Mouse (Mus musculus) kidney, postnatal 0 days (tissue): ENCODE results near the gene Batf. TPM values are rescaled to one million over a fixed set of nuclear protein-coding genes. Genes with fewer than 3 reads are reported as not detected.

ENCODE experiments used
- ATAC-seq: fragments of 200-750 bp; cut with Nextera tagmentation; replicated peaks from 2 replicates; pipeline ENCODE4 v1.8.0; 2017; ENCODE audit warnings: low read depth, moderate number of reproducible peaks, moderate TSS enrichment, moderate library complexity; ENCODE audit not compliant: low FRiP score
- DNase-seq: peaks from one replicate; pipeline ENCODE4 v3.0.0-alpha.2; 2016; ENCODE audit warnings: low spot score
- H3K27ac ChIP-seq: fragments of 300-500 bp; sonication (generic); 2 replicates; pipeline ENCODE4 v1.5.1; 2014; ENCODE audit warnings: mild to moderate bottlenecking
- H3K27me3 ChIP-seq: fragments of 300-500 bp; sonication (generic); 2 replicates; pipeline ENCODE4 v1.6.1; 2014; ENCODE audit warnings: low read length, mixed read lengths; ENCODE audit not compliant: insufficient read depth
- H3K36me3 ChIP-seq: fragments of 300-500 bp; sonication (generic); 2 replicates; pipeline ENCODE4 v1.6.1; 2014; ENCODE audit warnings: low read length, mixed read lengths; ENCODE audit not compliant: insufficient read depth
- H3K4me1 ChIP-seq: fragments of 300-500 bp; sonication (generic); replicated peaks from 2 replicates; pipeline ENCODE4 v1.6.1; 2014; ENCODE audit warnings: antibody characterized with exemption, low read length, mixed read lengths; ENCODE audit not compliant: insufficient read depth
- H3K4me2 ChIP-seq: fragments of 300-500 bp; sonication (generic); 2 replicates; pipeline ENCODE4 v1.6.1; 2014; ENCODE audit warnings: mild to moderate bottlenecking, low read length, moderate library complexity, mixed read lengths
- H3K4me3 ChIP-seq: fragments of 300-500 bp; sonication (generic); replicated peaks from 2 replicates; pipeline ENCODE4 v1.5.1; 2014; ENCODE audit warnings: low read depth, low read length
- H3K9ac ChIP-seq: fragments of 300-500 bp; sonication (generic); 2 replicates; pipeline ENCODE4 v1.6.1; 2014; ENCODE audit warnings: low read depth, low read length
- H3K9me3 ChIP-seq: fragments of 300-500 bp; sonication (generic); replicated peaks from 2 replicates; pipeline ENCODE4 v1.6.1; 2016; ENCODE audit warnings: low read length, inconsistent platforms, mixed read lengths
- CTCF ChIP-seq: IDR thresholded peaks from 2 replicates; pipeline ENCODE4 v1.5.1; 2016; ENCODE audit warnings: antibody characterized with exemption, low read depth, mild to moderate bottlenecking, moderate library complexity
- WGBS: fragments of 180-500 bp; shearing (Covaris S2); extraction: QIAGEN DNeasy Blood & Tissue Kit; methylation state at CpG from one replicate; pipeline ENCODE4 v1.1.7; 2014; 5-methylcytosine and 5-hydroxymethylcytosine counted together
- polyA plus RNA-seq: library from polyadenylated mRNA; unstranded; fragments of >200 nt; fragmentation: Nextera tagmentation; extraction: Ambion mirVana; gene quantifications from 2 replicates; pipeline ENCODE4 v1.2.1, GENCODE M21; 2015

The Batf gene
- polyA plus RNA-seq, result 4.0 and 4.3 TPM in 2 replicates

DNA sequence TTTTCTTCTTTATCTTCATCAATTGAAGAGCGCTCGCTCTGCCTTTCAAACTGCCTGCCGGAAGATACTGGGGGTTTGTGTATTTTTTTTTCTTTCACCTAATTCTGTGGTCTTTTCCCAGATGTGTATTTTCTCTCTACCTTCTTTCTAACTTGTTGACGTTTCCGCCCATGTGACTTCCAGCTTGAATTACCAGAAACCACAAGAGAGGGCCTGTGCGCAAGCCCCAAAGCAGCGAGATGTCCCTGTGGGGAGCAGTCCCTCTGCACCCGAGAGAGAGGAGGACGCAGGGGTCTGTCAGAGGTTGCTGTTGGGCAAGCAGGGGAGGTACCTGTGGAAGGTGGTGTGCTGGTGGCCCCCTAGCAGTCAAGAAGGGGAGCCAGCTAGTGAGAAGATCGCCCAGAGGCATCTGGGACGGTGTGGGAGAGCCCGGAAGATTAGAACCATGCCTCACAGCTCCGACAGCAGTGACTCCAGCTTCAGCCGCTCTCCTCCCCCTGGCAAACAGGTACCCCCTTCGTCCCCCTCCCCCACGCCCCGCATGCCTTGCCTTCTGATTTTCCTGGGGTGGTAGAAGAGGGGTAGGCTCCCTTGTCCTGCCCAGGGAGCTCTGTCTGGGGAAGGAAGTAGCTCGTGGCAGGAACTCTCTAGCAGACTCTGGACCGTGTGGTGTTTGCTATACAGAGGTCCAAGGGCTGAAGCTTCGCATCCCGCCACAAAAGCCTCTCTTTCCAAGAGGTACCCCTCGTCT, at the start of gene Batf:
TSS of gene Batf (plus strand) at position 204 of the 751 bp plus-strand sequence.
- Histone ChIP-seq H3K4me3 (peak within 1 kb of the TSS; percentile 14), H3K4me2 (peak within 1 kb of the TSS; percentile 43), H3K27me3 (no peaks in the 10 kb centered on the region), H3K9ac (peak within 1 kb of the TSS; percentile 15; the same call in 1 of the 2 replicates), H3K4me1 (0 out of 2 replicates have a peak, but pooled peaks cover 6% of the 10 kb centered on the region), H3K9me3 (no peaks in the 10 kb centered on the region), H3K36me3 (no peaks in the 10 kb centered on the region), H3K27ac (no peak within 1 kb of the TSS)
- no peak for ATAC-seq
- no peak for TF ChIP-seq CTCF
- 34% methylated on average over 22 of the region's 22 CpGs for WGBS
- DNase-seq, result peak; percentile 39

DNA sequence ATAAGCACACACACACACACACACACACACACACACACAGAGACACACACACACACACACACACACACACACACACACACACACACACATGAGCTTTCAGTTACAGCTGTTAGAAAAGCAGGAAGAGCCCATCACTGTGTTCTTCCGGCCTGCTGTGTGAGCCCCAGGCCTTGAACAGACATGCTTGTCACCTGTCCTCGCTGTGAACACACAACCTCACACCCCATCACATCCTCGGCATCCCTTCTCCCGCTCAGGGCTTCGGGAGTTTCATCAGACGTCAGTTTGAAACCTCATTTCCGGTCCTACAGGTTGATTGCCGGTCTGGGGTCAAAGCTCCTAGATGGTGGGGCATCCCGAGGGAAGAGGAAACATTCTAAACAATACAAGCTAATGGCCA, 48.5 kb upstream of the Batf start:
- TF ChIP-seq CTCF, result no peak
- Histone ChIP-seq H3K36me3 (no peaks in the 10 kb centered on the region), H3K27me3 (no peaks in the 10 kb centered on the region), H3K27ac (no peak overlapping the region), H3K4me1 (0 out of 2 replicates have a peak, but pooled peaks cover 3% of the 10 kb centered on the region), H3K4me3 (no peak overlapping the region), H3K9ac (no peak overlapping the region), H3K9me3 (no peaks in the 10 kb centered on the region), H3K4me2 (no peak overlapping the region)
- ATAC-seq (no peak), DNase-seq (no peak)
- WGBS, result 53% methylated on average over 9 of the region's 9 CpGs

DNA sequence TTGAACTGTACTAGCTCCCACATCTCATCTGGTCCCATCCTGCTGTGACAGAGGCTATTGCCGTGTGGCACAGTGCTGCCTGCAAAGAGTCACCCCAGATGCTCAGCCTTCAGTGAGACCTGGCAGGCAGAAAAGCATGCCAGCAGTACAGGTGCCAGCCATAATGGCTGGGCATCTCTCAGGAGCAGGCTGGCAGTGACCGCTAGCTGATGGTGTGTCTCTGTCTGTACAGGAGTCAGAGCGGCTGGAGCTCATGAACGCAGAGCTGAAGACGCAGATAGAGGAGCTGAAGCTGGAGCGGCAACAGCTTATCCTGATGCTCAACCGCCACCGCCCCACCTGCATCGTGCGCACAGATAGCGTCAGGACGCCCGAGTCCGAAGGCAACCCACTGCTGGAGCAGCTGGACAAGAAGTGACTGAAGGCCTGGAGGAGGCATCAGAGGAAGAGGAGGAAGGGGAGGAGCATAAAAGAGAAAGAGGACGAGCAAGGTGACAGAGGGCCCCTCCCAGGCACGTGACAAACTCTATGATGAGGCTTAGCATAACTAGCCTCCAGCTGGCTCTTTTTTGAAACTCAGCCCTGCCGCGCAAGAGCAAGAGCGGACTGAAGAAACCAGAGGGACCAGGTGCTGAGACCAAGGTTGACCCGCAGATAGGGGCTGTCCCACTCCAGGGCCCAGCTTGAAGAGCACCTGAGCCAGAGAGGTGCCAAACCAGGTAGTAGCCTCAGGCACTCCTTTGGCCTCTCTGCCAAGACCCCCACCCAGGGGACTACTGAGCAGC, 47.7 kb upstream of the Batf start:
- Histone ChIP-seq H3K36me3 (no peaks in the 10 kb centered on the region), H3K27me3 (no peaks in the 10 kb centered on the region), H3K9me3 (no peaks in the 10 kb centered on the region), H3K9ac (no peak overlapping the region), H3K4me2 (no peak overlapping the region), H3K4me1 (0 out of 2 replicates have a peak, but pooled peaks cover 3% of the 10 kb centered on the region), H3K4me3 (no peak overlapping the region), H3K27ac (no peak overlapping the region)
- no peak for DNase-seq
- no peak for ATAC-seq
- TF ChIP-seq CTCF, result no peak
- 82% methylated on average over 20 of the region's 20 CpGs for WGBS

DNA sequence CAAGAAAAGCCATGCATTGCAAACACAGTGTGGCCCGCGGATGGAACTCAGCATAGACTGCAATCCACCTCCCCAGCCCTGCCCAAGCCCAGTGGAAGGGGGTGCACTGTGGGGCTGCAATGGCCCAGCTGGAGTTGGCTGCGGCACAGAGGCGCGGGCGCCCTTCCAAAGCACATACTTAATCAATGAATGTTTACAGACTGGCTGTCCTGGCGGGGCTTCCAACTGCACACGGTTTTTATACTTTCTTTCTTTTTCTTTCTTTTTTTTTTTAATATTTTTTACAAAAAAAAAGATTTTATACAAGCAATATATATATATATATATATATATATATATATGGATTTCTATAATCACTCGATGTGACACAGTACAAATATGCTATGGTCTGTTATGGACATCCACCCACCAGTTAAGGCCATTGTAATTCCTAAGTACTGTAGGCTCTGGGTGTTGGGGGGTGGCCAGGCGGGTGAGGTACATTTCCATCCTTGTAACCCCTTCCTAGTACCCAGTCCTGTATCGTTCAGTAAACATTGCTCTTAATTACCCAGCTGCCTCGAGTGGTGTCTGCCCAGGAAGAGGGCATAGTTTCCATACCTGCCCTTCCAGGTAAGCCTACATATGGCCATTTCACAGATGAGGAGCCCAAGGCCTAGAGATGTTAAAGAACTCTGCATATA, 47.0 kb upstream of the Batf start:
- Histone ChIP-seq H3K9ac (no peak overlapping the region), H3K4me2 (no peak overlapping the region), H3K9me3 (no peaks in the 10 kb centered on the region), H3K36me3 (no peaks in the 10 kb centered on the region), H3K4me3 (no peak overlapping the region), H3K27me3 (no peaks in the 10 kb centered on the region), H3K27ac (no peak overlapping the region), H3K4me1 (0 out of 2 replicates have a peak, but pooled peaks cover 3% of the 10 kb centered on the region)
- no peak for ATAC-seq
- DNase-seq, result no peak
- 71% methylated on average over 12 of the region's 12 CpGs for WGBS
- TF ChIP-seq CTCF, result no peak

DNA sequence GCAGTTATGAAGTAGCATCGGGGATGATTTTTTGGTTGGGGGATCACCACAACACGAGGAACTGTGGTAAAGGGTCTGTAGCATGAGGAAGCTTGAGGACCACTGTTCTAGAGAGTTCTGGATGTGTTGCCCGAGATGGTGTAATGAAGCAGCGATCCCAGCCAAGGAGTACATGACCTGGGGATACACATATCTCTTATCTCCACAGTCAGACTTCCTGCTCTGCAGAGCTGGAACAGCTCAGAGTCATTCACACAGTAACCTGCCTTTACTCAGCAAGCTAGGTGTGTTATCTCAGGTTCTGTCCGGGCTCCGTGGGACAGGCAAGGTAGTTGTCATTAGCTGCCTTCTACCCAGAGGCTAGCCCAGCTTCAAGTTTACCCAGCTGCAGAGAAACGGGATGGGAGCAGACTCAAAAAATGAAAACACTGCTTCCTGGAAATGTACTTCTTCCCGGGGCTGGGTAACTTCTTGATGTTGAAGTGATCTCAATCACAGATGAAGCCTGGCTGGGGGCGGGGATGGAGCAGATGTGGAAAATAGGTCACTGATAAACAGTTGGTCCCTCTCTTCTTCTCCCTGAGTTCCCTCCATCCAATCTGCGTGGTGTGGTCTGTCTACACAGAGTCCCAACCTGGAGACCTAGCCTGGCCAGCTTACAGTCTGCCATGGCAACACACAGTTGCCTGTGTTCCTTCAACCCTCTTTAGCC, 45.5 kb upstream of the Batf start:
- Histone ChIP-seq H3K9me3 (no peaks in the 10 kb centered on the region), H3K27me3 (no peaks in the 10 kb centered on the region), H3K4me3 (no peak overlapping the region), H3K27ac (no peak overlapping the region), H3K36me3 (no peaks in the 10 kb centered on the region), H3K9ac (no peak overlapping the region), H3K4me2 (no peak overlapping the region), H3K4me1 (0 out of 2 replicates have a peak, but pooled peaks cover 3% of the 10 kb centered on the region)
- ATAC-seq (no peak), DNase-seq (no peak)
- TF ChIP-seq CTCF, result no peak
- 50% methylated on average over 10 of the region's 10 CpGs for WGBS
